Mouse (Mus musculus) kidney, postnatal 0 days (tissue): ENCODE data around the gene Gm43064. TPM values are rescaled to one million over a fixed set of nuclear protein-coding genes. Genes with fewer than 3 reads are reported as not detected.
A peak's percentile ranks its signal among the peaks of the same experiment; 100 is the strongest.

ENCODE experiments used
- ATAC-seq: fragments of 200-750 bp; cut with Nextera tagmentation; replicated peaks from 2 replicates; pipeline ENCODE4 v1.8.0; 2017; ENCODE audit warnings: low read depth, moderate number of reproducible peaks, moderate TSS enrichment, moderate library complexity; ENCODE audit not compliant: low FRiP score
- DNase-seq: peaks from one replicate; pipeline ENCODE4 v3.0.0-alpha.2; 2016; ENCODE audit warnings: low spot score
- H3K27ac ChIP-seq: fragments of 300-500 bp; sonication (generic); 2 replicates; pipeline ENCODE4 v1.5.1; 2014; ENCODE audit warnings: mild to moderate bottlenecking
- H3K27me3 ChIP-seq: fragments of 300-500 bp; sonication (generic); 2 replicates; pipeline ENCODE4 v1.6.1; 2014; ENCODE audit warnings: low read length, mixed read lengths; ENCODE audit not compliant: insufficient read depth
- H3K36me3 ChIP-seq: fragments of 300-500 bp; sonication (generic); 2 replicates; pipeline ENCODE4 v1.6.1; 2014; ENCODE audit warnings: low read length, mixed read lengths; ENCODE audit not compliant: insufficient read depth
- H3K4me1 ChIP-seq: fragments of 300-500 bp; sonication (generic); replicated peaks from 2 replicates; pipeline ENCODE4 v1.6.1; 2014; ENCODE audit warnings: antibody characterized with exemption, low read length, mixed read lengths; ENCODE audit not compliant: insufficient read depth
- H3K4me2 ChIP-seq: fragments of 300-500 bp; sonication (generic); 2 replicates; pipeline ENCODE4 v1.6.1; 2014; ENCODE audit warnings: mild to moderate bottlenecking, low read length, moderate library complexity, mixed read lengths
- H3K4me3 ChIP-seq: fragments of 300-500 bp; sonication (generic); replicated peaks from 2 replicates; pipeline ENCODE4 v1.5.1; 2014; ENCODE audit warnings: low read depth, low read length
- H3K9ac ChIP-seq: fragments of 300-500 bp; sonication (generic); 2 replicates; pipeline ENCODE4 v1.6.1; 2014; ENCODE audit warnings: low read depth, low read length
- H3K9me3 ChIP-seq: fragments of 300-500 bp; sonication (generic); replicated peaks from 2 replicates; pipeline ENCODE4 v1.6.1; 2016; ENCODE audit warnings: low read length, inconsistent platforms, mixed read lengths
- CTCF ChIP-seq: IDR thresholded peaks from 2 replicates; pipeline ENCODE4 v1.5.1; 2016; ENCODE audit warnings: antibody characterized with exemption, low read depth, mild to moderate bottlenecking, moderate library complexity
- WGBS: fragments of 180-500 bp; shearing (Covaris S2); extraction: QIAGEN DNeasy Blood & Tissue Kit; methylation state at CpG from one replicate; pipeline ENCODE4 v1.1.7; 2014; 5-methylcytosine and 5-hydroxymethylcytosine counted together
- polyA plus RNA-seq: library from polyadenylated mRNA; unstranded; fragments of >200 nt; fragmentation: Nextera tagmentation; extraction: Ambion mirVana; gene quantifications from 2 replicates; pipeline ENCODE4 v1.2.1, GENCODE M21; 2015

Gm43064 gene
- polyA plus RNA-seq, 1 experiment from 2014 or later: 0.12 TPM

- no peak overlapping the region for H3K4me3 ChIP-seq
- no peaks in the 10 kb centered on the region for H3K4me1 ChIP-seq
- H3K9me3 ChIP-seq: no peaks in the 10 kb centered on the region
- H3K27me3 ChIP-seq: no peaks in the 10 kb centered on the region
- no peak overlapping the region for H3K27ac ChIP-seq
- H3K36me3 ChIP-seq: no peaks in the 10 kb centered on the region
- no peak overlapping the region for H3K9ac ChIP-seq
- 93% methylated on average over 6 of the region's 6 CpGs for WGBS
- no peak overlapping the region for H3K4me2 ChIP-seq
- ATAC-seq (no peak), DNase-seq (no peak)
- TF ChIP-seq CTCF: no peak
These were observed 48.7 kb downstream of the Gm43064 start for GRCm38 (mm10) chr3:103857977-103858563.

- no peak within 1 kb of the TSS for H3K4me3 ChIP-seq
- no peaks in the 10 kb centered on the region for H3K36me3 ChIP-seq
- no peaks in the 10 kb centered on the region for H3K4me1 ChIP-seq
- ATAC-seq (no peak), DNase-seq (no peak)
- peak within 1 kb of the TSS; percentile 19; the same call in 1 of the 2 replicates for H3K27ac ChIP-seq
- no peak for TF ChIP-seq CTCF
- WGBS: 66% methylated on average over 12 of the region's 12 CpGs
- H3K4me2 ChIP-seq: no peak within 1 kb of the TSS
- no peaks in the 10 kb centered on the region for H3K9me3 ChIP-seq
- H3K9ac ChIP-seq: no peak within 1 kb of the TSS
- no peaks in the 10 kb centered on the region for H3K27me3 ChIP-seq
These were observed 49.8 kb downstream of the Gm43064 start, which contains the start of gene Ptpn22 for GRCm38 (mm10) chr3:103858881-103859801. Gene Ptpn22, plus strand, starts transcription at chr3:103859795.

GRCm38 (mm10) chr3:103859851-103860391 lies 50.5 kb downstream of the Gm43064 start:
- H3K27ac ChIP-seq: peak overlapping the region; percentile 19; the same call in 1 of the 2 replicates

GRCm38 (mm10) chr3:103862721-103863220 lies 53.4 kb downstream of the Gm43064 start:
- Histone ChIP-seq H3K4me2 (no peak overlapping the region), H3K9ac (no peak overlapping the region), H3K9me3 (no peaks in the 10 kb centered on the region), H3K27me3 (no peaks in the 10 kb centered on the region), H3K36me3 (no peaks in the 10 kb centered on the region), H3K27ac (no peak overlapping the region), H3K4me1 (no peaks in the 10 kb centered on the region), H3K4me3 (no peak overlapping the region)
- 67% methylated on average over 4 of the region's 4 CpGs for WGBS
- ATAC-seq (no peak), DNase-seq (no peak)
- TF ChIP-seq CTCF: no peak

More at GRCm38 (mm10) chr3:103859851-103860391, 50.5 kb downstream of the Gm43064 start:
- peak; percentile 32 for DNase-seq
- H3K4me1 ChIP-seq: no peaks in the 10 kb centered on the region
- no peak overlapping the region for H3K4me3 ChIP-seq
- TF ChIP-seq CTCF: no peak
- H3K4me2 ChIP-seq: no peak overlapping the region
- no peaks in the 10 kb centered on the region for H3K36me3 ChIP-seq
- no peak overlapping the region for H3K9ac ChIP-seq
- H3K27me3 ChIP-seq: no peaks in the 10 kb centered on the region
- H3K9me3 ChIP-seq: no peaks in the 10 kb centered on the region
- ATAC-seq: no peak
- WGBS: 49% methylated on average over 6 of the region's 6 CpGs

GRCm38 (mm10) chr3:103864200-103864599 lies 54.8 kb downstream of the Gm43064 start:
- H3K4me2 ChIP-seq: no peak overlapping the region
- H3K36me3 ChIP-seq: no peaks in the 10 kb centered on the region
- H3K9ac ChIP-seq: no peak overlapping the region
- H3K27ac ChIP-seq: no peak overlapping the region
- WGBS: 74% methylated on average over 6 of the region's 6 CpGs
- no peak for TF ChIP-seq CTCF
- no peaks in the 10 kb centered on the region for H3K27me3 ChIP-seq
- H3K9me3 ChIP-seq: no peaks in the 10 kb centered on the region
- ATAC-seq (no peak), DNase-seq (no peak)
- no peaks in the 10 kb centered on the region for H3K4me1 ChIP-seq
- no peak overlapping the region for H3K4me3 ChIP-seq

GRCm38 (mm10) chr3:103867424-103867971 lies 58.1 kb downstream of the Gm43064 start:
- H3K27me3 ChIP-seq: no peaks in the 10 kb centered on the region
- no peak overlapping the region for H3K9ac ChIP-seq
- WGBS: 81% methylated on average over 5 of the region's 5 CpGs
- H3K36me3 ChIP-seq: no peaks in the 10 kb centered on the region
- H3K4me1 ChIP-seq: no peaks in the 10 kb centered on the region
- no peaks in the 10 kb centered on the region for H3K9me3 ChIP-seq
- H3K4me3 ChIP-seq: no peak overlapping the region
- ATAC-seq (no peak), DNase-seq (no peak)
- no peak overlapping the region for H3K4me2 ChIP-seq
- H3K27ac ChIP-seq: no peak overlapping the region
- no peak for TF ChIP-seq CTCF
